8 mouse cellular contexts compared by ENCODE assay signal in the genomic region with DNA sequence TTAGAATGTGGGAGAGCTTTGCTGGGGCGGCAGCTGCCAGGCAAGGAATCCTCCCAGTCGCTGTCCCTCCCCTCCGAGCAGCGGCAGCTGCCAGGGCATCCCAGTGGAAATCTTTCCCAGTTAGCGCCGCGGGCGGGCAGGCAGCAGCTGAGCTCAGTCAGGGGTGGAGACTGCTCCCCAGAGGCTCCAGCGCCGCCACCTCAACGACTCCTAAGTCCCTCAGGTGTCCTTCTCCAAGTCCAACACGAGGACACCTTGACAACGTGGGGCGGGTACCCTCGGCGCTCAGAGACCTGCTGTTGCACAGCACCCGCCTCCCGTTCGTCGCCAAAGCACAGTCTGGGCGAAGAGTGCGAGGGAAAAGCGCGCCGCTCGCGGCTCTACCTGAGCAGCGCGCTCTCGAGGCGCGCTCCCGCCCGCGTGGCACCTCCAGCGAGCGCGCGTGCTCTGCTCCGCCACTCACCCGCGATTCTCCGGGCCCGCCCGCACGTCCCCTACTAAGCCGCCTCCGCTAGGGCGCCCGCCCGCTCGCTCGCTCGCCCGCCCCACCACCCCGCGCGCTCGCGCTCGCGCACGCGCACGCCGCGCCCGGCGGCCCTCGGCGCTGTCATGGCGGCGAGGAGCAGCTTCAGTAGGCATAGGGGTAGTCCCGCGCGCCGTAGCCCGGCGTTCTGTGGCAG. TPM values are rescaled to one million over a fixed set of nuclear protein-coding genes. Genes with fewer than 3 reads are reported as not detected.
A peak's percentile ranks its signal among the peaks of the same experiment; 100 is the strongest.
DNase-seq lines count a peak whose midpoint lies in the region; ATAC-seq and TF ChIP-seq lines count a peak whose summit lies in the region.

No protein-coding gene starts in this region.

- H3K4me1 ChIP-seq in forebrain, embryonic 10.5 days: peaks cover 19% of the 10 kb centered on the region
- peaks cover 2% of the 10 kb centered on the region; the same call in 1 of the 2 replicates for H3K4me1 ChIP-seq in heart, embryonic 15.5 days (replicated peaks)
- H3K4me1 ChIP-seq in liver, embryonic 14.5 days (replicated peaks; ENCODE audit: control insufficient read depth in 2 of 2, insufficient read depth in 2 of 2, low read length in 1 of 2): peaks cover 0 to 6% of the 10 kb centered on the region in 2 experiments; a peak in 1 of 4 replicates
- 0 out of 2 replicates have a peak, but pooled peaks cover 2% of the 10 kb centered on the region for H3K4me1 ChIP-seq in stomach, embryonic 15.5 days

- H3K4me2 ChIP-seq in heart, embryonic 15.5 days: peak overlapping the region; percentile 88
- H3K4me2 ChIP-seq in liver, embryonic 14.5 days (ENCODE audit: low read depth): peak overlapping the region; percentile 99
- H3K4me2 ChIP-seq in stomach, embryonic 15.5 days: peak overlapping the region; percentile 81

- H3K27me3 ChIP-seq in forebrain, embryonic 10.5 days (ENCODE audit: poor library complexity, severe bottlenecking): peaks cover 30% of the 10 kb centered on the region
- no peaks in the 10 kb centered on the region for H3K27me3 ChIP-seq in heart, embryonic 15.5 days
- no peaks in the 10 kb centered on the region for H3K27me3 ChIP-seq in liver, embryonic 14.5 days (ENCODE audit: control insufficient read depth, insufficient read depth, low read length)
- H3K27me3 ChIP-seq in stomach, embryonic 15.5 days (replicated peaks): no peaks in the 10 kb centered on the region

- H3K4me3 ChIP-seq in forebrain, embryonic 10.5 days: peak overlapping the region; percentile 67
- H3K4me3 ChIP-seq in heart, embryonic 15.5 days: peak overlapping the region; percentile 99
- H3K4me3 ChIP-seq in liver, embryonic 14.5 days (ENCODE audit: insufficient read depth in 1 of 2, low read depth in 2 of 2, low read length in 2 of 2): peak overlapping the region; percentile 90 to 93
- H3K4me3 ChIP-seq in stomach, embryonic 15.5 days (replicated peaks): peak overlapping the region; percentile 92

- H3K9me3 ChIP-seq in forebrain, embryonic 10.5 days: no peaks in the 10 kb centered on the region
- no peaks in the 10 kb centered on the region for H3K9me3 ChIP-seq in heart, embryonic 15.5 days (replicated peaks)
- H3K9me3 ChIP-seq in liver, embryonic 14.5 days (ENCODE audit: control insufficient read depth, low read length): no peaks in the 10 kb centered on the region
- H3K9me3 ChIP-seq in stomach, embryonic 15.5 days: no peaks in the 10 kb centered on the region

- H3K27ac ChIP-seq in forebrain, embryonic 10.5 days: peak overlapping the region; percentile 92
- H3K27ac ChIP-seq in heart, embryonic 15.5 days: peak overlapping the region; percentile 91
- H3K27ac ChIP-seq in liver, embryonic 14.5 days: peak overlapping the region; percentile 84
- H3K27ac ChIP-seq in stomach, embryonic 15.5 days: peak overlapping the region; percentile 95

- H3K36me3 ChIP-seq in forebrain, embryonic 10.5 days (replicated peaks): peaks cover 1% of the 10 kb centered on the region; the same call in 1 of the 2 replicates
- no peaks in the 10 kb centered on the region for H3K36me3 ChIP-seq in heart, embryonic 15.5 days
- H3K36me3 ChIP-seq in liver, embryonic 14.5 days (replicated peaks; ENCODE audit: control insufficient read depth, insufficient read depth, low read depth): no peaks in the 10 kb centered on the region
- H3K36me3 ChIP-seq in stomach, embryonic 15.5 days: no peaks in the 10 kb centered on the region

- peak; percentile 94 for ATAC-seq in heart, embryonic 15.5 days (replicated peaks; ENCODE audit: insufficient number of reproducible peaks, insufficient read depth, low FRiP score, low read depth)
- ATAC-seq in liver, embryonic 14.5 days (ENCODE audit: insufficient read depth): peak; percentile 94
- peak; percentile 95 for ATAC-seq in stomach, embryonic 15.5 days (ENCODE audit: insufficient read depth, low FRiP score, low read depth)

- DNase-seq in CD8-positive naive resting alpha-beta T cell, adult 2 months (ENCODE audit: low read depth in 2 of 2, low spot score in 2 of 2): peak; percentile 82 to 83
- peak; percentile 78 for DNase-seq in c-Kit-negative CD71-positive TER-119-positive erythroid progenitor cells, embryonic 14.5 days (ENCODE audit: low read depth, low spot score)
- peak; percentile 80 for DNase-seq in forebrain, embryonic 10.5 days (ENCODE audit: extremely low spot score, low spot score)
- peak; percentile 89 to 97 for DNase-seq in kidney, postnatal 25 days
- peak; percentile 74 to 79 (median 78) for DNase-seq in liver, embryonic 14.5 days (ENCODE audit: low read depth in 3 of 3, low spot score in 3 of 3)
- DNase-seq in neural tube, embryonic 10.5 days (ENCODE audit: extremely low spot score, low spot score): peak; percentile 83

- 0% methylated on average over 79 of the region's 79 CpGs for WGBS in forebrain, embryonic 10.5 days
- WGBS in heart, embryonic 15.5 days: under 1% methylated on average over 79 of the region's 79 CpGs
- WGBS in liver, embryonic 14.5 days (ENCODE audit: insufficient replicate concordance): under 1% methylated on average over 76 of the region's 79 CpGs
- under 1% methylated on average over 77 of the region's 79 CpGs for WGBS in stomach, embryonic 15.5 days

- TF ChIP-seq CTCF in liver, embryonic 14.5 days (IDR thresholded peaks at IDR 0.05; ENCODE audit: low read depth): peak; percentile 24; the same call in 1 of the 2 replicates

- no peak for TF ChIP-seq EP300 in liver, embryonic 14.5 days (IDR thresholded peaks at IDR 0.05; ENCODE audit: low read depth)

- H3K9ac ChIP-seq in heart, embryonic 15.5 days: peak overlapping the region; percentile 87
- H3K9ac ChIP-seq in liver, embryonic 14.5 days (replicated peaks): peak overlapping the region; percentile 97
- peak overlapping the region; percentile 86 for H3K9ac ChIP-seq in stomach, embryonic 15.5 days

RNA-seq across cellular contexts. Expression of a gene that starts 0.7 kb away (rescaled TPM):
- polyA plus RNA-seq in forebrain, embryonic 10.5 days (2016; fragmentation: Nextera tagmentation; extraction: Ambion mirVana): 3.0 and 3.4 TPM in 2 replicates
- 1.8 and 2.4 TPM in 2 replicates for polyA plus RNA-seq in heart, embryonic 15.5 days (2015; fragmentation: Nextera tagmentation; extraction: Ambion mirVana)
- 3.9 and 4.4 TPM in 2 replicates for polyA plus RNA-seq in liver, embryonic 14.5 days (2012; rRNA removed)
- 3.7 and 4.9 TPM in 2 replicates for polyA plus RNA-seq in liver, embryonic 14.5 days (2014; fragmentation: Nextera tagmentation; extraction: Ambion mirVana)
- polyA plus RNA-seq in stomach, embryonic 15.5 days (2015; fragmentation: Nextera tagmentation; extraction: Ambion mirVana): 4.5 and 4.6 TPM in 2 replicates

Comparison
In these comparisons a context has a peak if more than half of its experiments do, and no peak if none do; other contexts are left out.
1. Peak in every context shown above with its lines: DNase-seq, ATAC-seq, H3K4me3 ChIP-seq and H3K27ac ChIP-seq.